Mouse (Mus musculus) brain, embryonic 14.5 days (tissue): ENCODE measurements around the gene Tnni3.

Experiments used
- CTCF ChIP-seq: fragments of 200-500 bp; IDR thresholded peaks from 2 replicates; pipeline ENCODE4 v1.5.1; 2012; ENCODE audit warnings: inconsistent platforms, mild to moderate bottlenecking, moderate library complexity, borderline replicate concordance; ENCODE audit not compliant: insufficient read depth, insufficient read length; ENCODE audit errors: extremely low read depth
- POLR2A ChIP-seq: fragments of 200-500 bp; IDR thresholded peaks from 2 replicates; pipeline ENCODE4 v1.6.1; 2012; ENCODE audit warnings: mild to moderate bottlenecking, inconsistent platforms, borderline replicate concordance; ENCODE audit not compliant: poor library complexity, insufficient read depth, insufficient read length, severe bottlenecking; ENCODE audit errors: extremely low read depth

- TF ChIP-seq POLR2A (no peak), CTCF (no peak)
These were observed 22.0 kb upstream of the Tnni3 start for GRCm38 (mm10) chr7:4546050-4546449.
